Mouse (Mus musculus): ENCODE results near the gene Dgkg.

DNA sequence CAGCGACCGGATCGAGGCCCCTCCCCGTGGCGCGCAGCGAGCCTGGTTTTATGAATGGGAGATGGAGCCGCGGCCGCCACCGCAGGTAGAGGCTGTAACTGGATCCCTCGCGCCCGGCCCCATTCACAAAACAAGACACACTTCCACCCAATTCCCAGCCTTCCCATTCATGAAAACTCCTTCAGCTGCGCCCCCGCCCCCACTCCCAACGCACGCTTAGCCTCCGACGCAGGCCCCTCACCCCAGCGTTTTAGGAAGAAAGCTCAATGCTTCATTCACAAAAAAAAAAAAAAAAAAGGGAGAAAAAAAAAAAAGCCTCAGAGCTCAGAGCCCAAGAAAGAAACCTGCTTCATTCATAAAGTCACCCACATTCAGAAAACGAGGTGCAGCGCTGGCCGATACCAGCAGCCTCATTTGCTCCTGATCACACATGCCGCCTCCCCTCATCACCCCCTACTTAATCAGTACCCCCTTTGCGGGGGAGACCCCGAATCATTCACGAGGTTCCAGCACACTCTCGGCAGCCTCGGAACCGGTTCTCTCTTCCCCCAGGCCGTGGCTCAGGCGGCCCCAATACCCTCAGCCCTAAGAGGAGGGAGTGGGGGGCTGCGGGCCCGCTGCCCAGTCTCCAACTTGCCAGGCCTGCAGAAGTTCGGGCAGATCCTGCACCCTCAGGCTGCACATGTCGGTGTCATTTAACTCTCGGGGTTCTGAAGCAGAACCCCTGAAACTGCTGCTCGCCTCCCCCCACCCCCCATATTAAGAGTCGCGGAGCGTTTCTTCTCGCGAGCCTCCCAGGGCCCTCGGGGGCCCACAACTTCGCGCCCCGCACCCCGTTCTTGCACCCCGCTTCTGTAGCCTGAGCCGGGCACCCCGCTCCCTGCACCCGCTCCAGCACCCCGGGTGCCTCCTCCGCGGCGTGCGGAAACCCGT is 218.3 kb downstream of the Dgkg start:
- TF ChIP-seq CTCF (IDR thresholded peaks at IDR 0.05; ENCODE audit: insufficient read depth, low read length) (no peak), POLR2A (IDR thresholded peaks at IDR 0.05; ENCODE audit: borderline replicate concordance, extremely low read depth, low read depth, low read length) (0 out of 2 replicates have a peak, but pooled peaks have one; percentile 6)

All from lung, adult 2 months (tissue).